Mouse (Mus musculus) forebrain, embryonic 11.5 days (tissue): ENCODE measurements around the gene Hist1h3d. TPM values are rescaled to one million over a fixed set of nuclear protein-coding genes. Genes with fewer than 3 reads are reported as not detected.

Experiments used
- ATAC-seq: fragments of 200-750 bp; cut with Nextera tagmentation; replicated peaks from 2 replicates; pipeline ENCODE4 v1.8.0; 2017; ENCODE audit warnings: moderate TSS enrichment; ENCODE audit not compliant: low FRiP score
- DNase-seq: peaks from one replicate; pipeline ENCODE4 v3.0.0-alpha.2; 2017; ENCODE audit warnings: low spot score
- H3K27ac ChIP-seq: fragments of 300-500 bp; sonication (generic); 2 replicates; pipeline ENCODE4 v1.5.1; 2014; ENCODE audit warnings: low read depth, low read length
- H3K27me3 ChIP-seq: fragments of 300-500 bp; sonication (generic); 2 replicates; pipeline ENCODE4 v1.6.1; 2014; ENCODE audit warnings: mild to moderate bottlenecking, low read length, mixed read lengths; ENCODE audit not compliant: control insufficient read depth, insufficient read depth
- H3K36me3 ChIP-seq: fragments of 300-500 bp; sonication (generic); 2 replicates; pipeline ENCODE4 v1.6.1; 2014; ENCODE audit warnings: mild to moderate bottlenecking, low read length, moderate library complexity, mixed read lengths; ENCODE audit not compliant: control insufficient read depth, insufficient read depth
- H3K4me1 ChIP-seq: fragments of 300-500 bp; sonication (generic); replicated peaks from 2 replicates; pipeline ENCODE4 v1.6.1; 2014; ENCODE audit warnings: low read length, mixed read lengths; ENCODE audit not compliant: control insufficient read depth, insufficient read depth
- H3K4me2 ChIP-seq: fragments of 300-500 bp; sonication (generic); 2 replicates; pipeline ENCODE4 v1.6.1; 2014; ENCODE audit warnings: low read depth, mild to moderate bottlenecking, low read length, moderate library complexity, mixed read lengths; ENCODE audit not compliant: severe bottlenecking
- H3K4me3 ChIP-seq: fragments of 300-500 bp; sonication (generic); 2 replicates; pipeline ENCODE4 v1.5.1; 2014; ENCODE audit warnings: low read depth, low read length
- H3K9ac ChIP-seq: fragments of 300-500 bp; sonication (generic); 2 replicates; pipeline ENCODE4 v1.6.1; 2014; ENCODE audit warnings: low read length
- H3K9me3 ChIP-seq: fragments of 300-500 bp; sonication (generic); 2 replicates; pipeline ENCODE4 v1.6.1; 2016; ENCODE audit warnings: low read length, mixed read lengths; ENCODE audit not compliant: control insufficient read depth
- WGBS: fragments of 180-500 bp; shearing (Covaris S2); extraction: QIAGEN DNeasy Blood & Tissue Kit; methylation state at CpG from one replicate; pipeline ENCODE4 v1.1.7; 2014; 5-methylcytosine and 5-hydroxymethylcytosine counted together
- polyA plus RNA-seq: library from polyadenylated mRNA; unstranded; fragments of >200 nt; fragmentation: Nextera tagmentation; extraction: Ambion mirVana; gene quantifications from 2 replicates; pipeline ENCODE4 v1.2.1, GENCODE M21; 2014

The Hist1h3d gene
- polyA plus RNA-seq, 1 experiment from 2014 or later, result 11.9 TPM

- H3K9me3 ChIP-seq, result no peaks in the 10 kb centered on the region
- WGBS, result 84% methylated on average over 7 of the region's 7 CpGs
Observed at GRCm38 (mm10) chr13:23595622-23596372, 20.2 kb downstream of the Hist1h3d start.

GRCm38 (mm10) chr13:23597957-23598356, 22.4 kb downstream of the Hist1h3d start:
- 6% methylated on average over 9 of the region's 9 CpGs for WGBS
- no peaks in the 10 kb centered on the region for H3K4me1 ChIP-seq
- no peak overlapping the region for H3K4me2 ChIP-seq
- H3K4me3 ChIP-seq, result no peak overlapping the region
- ATAC-seq, result 0 out of 2 replicates have a peak, but pooled peaks have one; percentile 67
- no peak overlapping the region for H3K9ac ChIP-seq
- no peaks in the 10 kb centered on the region for H3K36me3 ChIP-seq
- H3K9me3 ChIP-seq, result no peaks in the 10 kb centered on the region
- peak; percentile 88 for DNase-seq
- H3K27me3 ChIP-seq, result no peaks in the 10 kb centered on the region
- H3K27ac ChIP-seq, result no peak overlapping the region

More at GRCm38 (mm10) chr13:23595622-23596372, 20.2 kb downstream of the Hist1h3d start:
- DNase-seq (no peak), ATAC-seq (no peak)
- H3K4me2 ChIP-seq, result no peak overlapping the region
- H3K36me3 ChIP-seq, result no peaks in the 10 kb centered on the region
- no peak overlapping the region for H3K9ac ChIP-seq
- no peaks in the 10 kb centered on the region for H3K4me1 ChIP-seq
- H3K27ac ChIP-seq, result no peak overlapping the region
- H3K4me3 ChIP-seq, result no peak overlapping the region
- H3K27me3 ChIP-seq, result no peaks in the 10 kb centered on the region

- Histone ChIP-seq H3K36me3 (no peaks in the 10 kb centered on the region), H3K4me3 (no peak overlapping the region), H3K9ac (no peak overlapping the region), H3K4me2 (no peak overlapping the region), H3K27ac (no peak overlapping the region), H3K4me1 (no peaks in the 10 kb centered on the region), H3K27me3 (no peaks in the 10 kb centered on the region), H3K9me3 (no peaks in the 10 kb centered on the region)
- ATAC-seq, result no peak
- 88% methylated on average over 7 of the region's 7 CpGs for WGBS
- DNase-seq, result no peak
Observed at GRCm38 (mm10) chr13:23603182-23603699, 27.7 kb downstream of the Hist1h3d start.

GRCm38 (mm10) chr13:23604452-23604851, 28.9 kb downstream of the Hist1h3d start:
- no peak for ATAC-seq
- H3K9me3 ChIP-seq, result no peaks in the 10 kb centered on the region
- no peak overlapping the region for H3K9ac ChIP-seq
- no peak overlapping the region for H3K4me2 ChIP-seq
- H3K4me1 ChIP-seq, result no peaks in the 10 kb centered on the region
- DNase-seq, result no peak
- H3K36me3 ChIP-seq, result no peaks in the 10 kb centered on the region
- H3K27me3 ChIP-seq, result no peaks in the 10 kb centered on the region
- 88% methylated on average over 3 of the region's 3 CpGs for WGBS
- H3K4me3 ChIP-seq, result no peak overlapping the region
- H3K27ac ChIP-seq, result no peak overlapping the region

GRCm38 (mm10) chr13:23605052-23605451, 29.5 kb downstream of the Hist1h3d start:
- Histone ChIP-seq H3K4me3 (no peak overlapping the region), H3K27ac (no peak overlapping the region), H3K27me3 (no peaks in the 10 kb centered on the region), H3K9ac (no peak overlapping the region), H3K4me2 (no peak overlapping the region), H3K9me3 (no peaks in the 10 kb centered on the region), H3K4me1 (no peaks in the 10 kb centered on the region), H3K36me3 (no peaks in the 10 kb centered on the region)
- no peak for ATAC-seq
- no peak for DNase-seq
- WGBS, result 90% methylated on average over 3 of the region's 3 CpGs

GRCm38 (mm10) chr13:23609209-23609608, 33.6 kb downstream of the Hist1h3d start:
- no peak overlapping the region for H3K4me3 ChIP-seq
- DNase-seq (no peak), ATAC-seq (no peak)
- H3K27me3 ChIP-seq, result no peaks in the 10 kb centered on the region
- no peaks in the 10 kb centered on the region for H3K36me3 ChIP-seq
- no peak overlapping the region for H3K9ac ChIP-seq
- H3K4me1 ChIP-seq, result no peaks in the 10 kb centered on the region
- H3K9me3 ChIP-seq, result no peaks in the 10 kb centered on the region
- WGBS, result 85% methylated on average over 4 of the region's 4 CpGs
- H3K27ac ChIP-seq, result no peak overlapping the region
- H3K4me2 ChIP-seq, result no peak overlapping the region

GRCm38 (mm10) chr13:23609844-23610243, 34.3 kb downstream of the Hist1h3d start:
- no peak overlapping the region for H3K4me2 ChIP-seq

GRCm38 (mm10) chr13:23610393-23610792, 34.8 kb downstream of the Hist1h3d start:
- DNase-seq, result no peak

More at GRCm38 (mm10) chr13:23609844-23610243, 34.3 kb downstream of the Hist1h3d start:
- Histone ChIP-seq H3K27ac (no peak overlapping the region), H3K36me3 (no peaks in the 10 kb centered on the region), H3K4me1 (no peaks in the 10 kb centered on the region), H3K27me3 (no peaks in the 10 kb centered on the region), H3K9ac (no peak overlapping the region), H3K4me3 (no peak overlapping the region), H3K9me3 (no peaks in the 10 kb centered on the region)
- no peak for DNase-seq
- no peak for ATAC-seq

GRCm38 (mm10) chr13:23611638-23612037, 36.1 kb downstream of the Hist1h3d start:
- Histone ChIP-seq H3K9ac (no peak overlapping the region), H3K27ac (no peak overlapping the region), H3K36me3 (no peaks in the 10 kb centered on the region), H3K4me1 (no peaks in the 10 kb centered on the region), H3K4me2 (no peak overlapping the region), H3K9me3 (no peaks in the 10 kb centered on the region), H3K27me3 (no peaks in the 10 kb centered on the region), H3K4me3 (no peak overlapping the region)
- WGBS, result 88% methylated on average over 3 of the region's 3 CpGs
- ATAC-seq (no peak), DNase-seq (no peak)

More at GRCm38 (mm10) chr13:23610393-23610792, 34.8 kb downstream of the Hist1h3d start:
- no peak for ATAC-seq
- no peak overlapping the region for H3K4me2 ChIP-seq
- no peaks in the 10 kb centered on the region for H3K4me1 ChIP-seq
- H3K27me3 ChIP-seq, result no peaks in the 10 kb centered on the region
- 70% methylated on average over 2 of the region's 2 CpGs for WGBS
- H3K27ac ChIP-seq, result no peak overlapping the region
- no peaks in the 10 kb centered on the region for H3K36me3 ChIP-seq
- no peak overlapping the region for H3K4me3 ChIP-seq
- H3K9me3 ChIP-seq, result no peaks in the 10 kb centered on the region
- no peak overlapping the region for H3K9ac ChIP-seq
